Comparison of ENCODE assay signal across 22 mouse cellular contexts in the genomic region with DNA sequence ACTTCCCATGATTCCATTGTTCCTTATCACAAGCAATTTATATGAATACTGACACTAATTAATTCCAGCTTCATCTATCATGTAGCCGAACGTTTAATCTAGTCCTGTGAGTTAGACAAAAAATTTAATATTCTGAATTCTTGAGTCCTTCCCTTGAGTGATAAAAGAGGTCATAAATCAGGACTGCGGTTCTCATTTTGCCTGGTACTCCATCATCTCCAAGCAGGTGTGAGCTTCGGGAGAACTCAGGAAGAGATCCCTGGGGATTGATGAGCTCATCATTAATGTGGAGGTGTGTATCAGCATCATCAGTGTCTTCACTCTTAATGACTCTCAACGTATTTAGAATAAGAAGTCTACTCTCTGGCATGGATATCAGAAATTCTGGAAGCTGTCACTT.
DNase-seq lines count a peak whose midpoint lies in the region; ATAC-seq and TF ChIP-seq lines count a peak whose summit lies in the region.
"Had no signal": no experiment of that assay in that cellular context is flagged by ENCODE, and none has a peak within 500 bp of the region (broad histone marks: within the 10 kb centered on the region; RNA-seq: fewer than 3 reads in every experiment).

No protein-coding gene starts in this region.

- no peak overlapping the region for H3K27ac ChIP-seq in hindbrain, embryonic 15.5 days (replicated peaks)
- H3K27ac ChIP-seq in hindbrain, embryonic 11.5 days (ENCODE audit: low read depth, low read length) = no peak overlapping the region
- no peak overlapping the region for H3K27ac ChIP-seq in hindbrain, postnatal 0 days
- no peak overlapping the region for H3K27ac ChIP-seq in hindbrain, embryonic 14.5 days
- no peak overlapping the region for H3K27ac ChIP-seq in neural tube, embryonic 13.5 days (replicated peaks)
- no peak overlapping the region for H3K27ac ChIP-seq in neural tube, embryonic 15.5 days (replicated peaks)
- H3K27ac ChIP-seq: embryonic facial prominence, embryonic 13.5 days; embryonic facial prominence, embryonic 15.5 days; forebrain, embryonic 10.5 days; forebrain, embryonic 12.5 days had no signal

- H3K4me2 ChIP-seq in hindbrain, embryonic 15.5 days = no peak overlapping the region
- no peak overlapping the region for H3K4me2 ChIP-seq in hindbrain, embryonic 11.5 days (replicated peaks; ENCODE audit: low read depth, low read length)
- H3K4me2 ChIP-seq in hindbrain, postnatal 0 days (ENCODE audit: low read depth, low read length) = no peak overlapping the region
- H3K4me2 ChIP-seq in hindbrain, embryonic 14.5 days (replicated peaks) = no peak overlapping the region
- H3K4me2 ChIP-seq in neural tube, embryonic 13.5 days = no peak overlapping the region
- H3K4me2 ChIP-seq in neural tube, embryonic 15.5 days = no peak overlapping the region
- H3K4me2 ChIP-seq: embryonic facial prominence, embryonic 13.5 days; embryonic facial prominence, embryonic 15.5 days; forebrain, embryonic 12.5 days had no signal

- no peak overlapping the region for H3K4me3 ChIP-seq in hindbrain, embryonic 15.5 days
- H3K4me3 ChIP-seq in hindbrain, embryonic 11.5 days (ENCODE audit: low read depth, low read length) = no peak overlapping the region
- no peak overlapping the region for H3K4me3 ChIP-seq in hindbrain, postnatal 0 days (ENCODE audit: low read length)
- H3K4me3 ChIP-seq in hindbrain, embryonic 14.5 days (replicated peaks; ENCODE audit: low read length) = no peak overlapping the region
- H3K4me3 ChIP-seq in neural tube, embryonic 13.5 days = no peak overlapping the region
- no peak overlapping the region for H3K4me3 ChIP-seq in neural tube, embryonic 15.5 days (replicated peaks)
- H3K4me3 ChIP-seq: embryonic facial prominence, embryonic 13.5 days; embryonic facial prominence, embryonic 15.5 days; erythroblast, embryonic 14.5 days; forebrain, embryonic 10.5 days; forebrain, embryonic 12.5 days had no signal

- 67% methylated on average over 5 of the region's 5 CpGs for WGBS in hindbrain, embryonic 15.5 days
- 77% methylated on average over 5 of the region's 5 CpGs for WGBS in hindbrain, embryonic 11.5 days
- 78% methylated on average over 5 of the region's 5 CpGs for WGBS in hindbrain, postnatal 0 days
- 63% methylated on average over 5 of the region's 5 CpGs for WGBS in hindbrain, embryonic 14.5 days
- WGBS in neural tube, embryonic 13.5 days = 73% methylated on average over 5 of the region's 5 CpGs
- 67% methylated on average over 5 of the region's 5 CpGs for WGBS in neural tube, embryonic 15.5 days

- H3K27me3 ChIP-seq in hindbrain, embryonic 15.5 days = no peaks in the 10 kb centered on the region
- H3K27me3 ChIP-seq in hindbrain, embryonic 11.5 days (ENCODE audit: control insufficient read depth, insufficient read depth, low read length) = no peaks in the 10 kb centered on the region
- no peaks in the 10 kb centered on the region for H3K27me3 ChIP-seq in hindbrain, postnatal 0 days (ENCODE audit: insufficient read depth, low read length)
- H3K27me3 ChIP-seq in hindbrain, embryonic 14.5 days (ENCODE audit: control insufficient read depth, insufficient read depth, low read length) = no peaks in the 10 kb centered on the region
- H3K27me3 ChIP-seq in neural tube, embryonic 13.5 days = no peaks in the 10 kb centered on the region
- H3K27me3 ChIP-seq in neural tube, embryonic 15.5 days (replicated peaks) = no peaks in the 10 kb centered on the region
- H3K27me3 ChIP-seq: embryonic facial prominence, embryonic 13.5 days; embryonic facial prominence, embryonic 15.5 days; forebrain, embryonic 12.5 days had no signal

- DNase-seq in hindbrain, embryonic 11.5 days (ENCODE audit: low spot score) = no peak
- DNase-seq in hindbrain, postnatal 0 days (ENCODE audit: low spot score) = peak; percentile 5
- DNase-seq in hindbrain, embryonic 14.5 days (ENCODE audit: low spot score) = no peak
- DNase-seq: adrenal gland, adult 2 months; adrenal gland, postnatal 10 days; adrenal gland, postnatal 25 days; cerebellum, adult 11 months; cerebellum, adult 18-20 months; cerebellum, adult 8-10 months; cerebellum, adult 9-11 months; cerebellum, postnatal 14 days; cerebellum, postnatal 36 days; embryo, embryonic 11 days had no signal

- no peak for TF ChIP-seq CTCF in hindbrain, postnatal 0 days (IDR thresholded peaks at IDR 0.05; ENCODE audit: low read depth)

- no peak overlapping the region for H3K9ac ChIP-seq in hindbrain, embryonic 15.5 days
- H3K9ac ChIP-seq in hindbrain, embryonic 11.5 days (ENCODE audit: low read depth, low read length) = no peak overlapping the region
- no peak overlapping the region for H3K9ac ChIP-seq in hindbrain, postnatal 0 days (replicated peaks; ENCODE audit: low read length)
- no peak overlapping the region for H3K9ac ChIP-seq in hindbrain, embryonic 14.5 days
- no peak overlapping the region for H3K9ac ChIP-seq in neural tube, embryonic 13.5 days
- no peak overlapping the region for H3K9ac ChIP-seq in neural tube, embryonic 15.5 days (replicated peaks)
- H3K9ac ChIP-seq: embryonic facial prominence, embryonic 13.5 days; embryonic facial prominence, embryonic 15.5 days; forebrain, embryonic 12.5 days had no signal

- peak; percentile 56; the same call in 1 of the 2 replicates for ATAC-seq in hindbrain, embryonic 15.5 days (ENCODE audit: low FRiP score, low read depth)
- ATAC-seq in hindbrain, embryonic 11.5 days (ENCODE audit: low FRiP score) = no peak
- 0 out of 2 replicates have a peak, but pooled peaks have one; percentile 32 for ATAC-seq in hindbrain, postnatal 0 days
- ATAC-seq in hindbrain, embryonic 14.5 days (ENCODE audit: low FRiP score) = no peak; the same call in 1 of the 2 replicates
- ATAC-seq in neural tube, embryonic 13.5 days (ENCODE audit: low read depth) = 0 out of 2 replicates have a peak, but pooled peaks have one; percentile 59
- ATAC-seq in neural tube, embryonic 15.5 days (ENCODE audit: low FRiP score) = no peak
- ATAC-seq: forebrain, embryonic 14.5 days had no signal

- H3K36me3 ChIP-seq in hindbrain, embryonic 15.5 days = no peaks in the 10 kb centered on the region
- H3K36me3 ChIP-seq in hindbrain, embryonic 11.5 days (ENCODE audit: control insufficient read depth, insufficient read depth, low read length) = no peaks in the 10 kb centered on the region
- H3K36me3 ChIP-seq in hindbrain, postnatal 0 days (ENCODE audit: insufficient read depth, low read length) = no peaks in the 10 kb centered on the region
- no peaks in the 10 kb centered on the region for H3K36me3 ChIP-seq in hindbrain, embryonic 14.5 days (replicated peaks; ENCODE audit: control insufficient read depth, insufficient read depth)
- H3K36me3 ChIP-seq in neural tube, embryonic 13.5 days = no peaks in the 10 kb centered on the region
- no peaks in the 10 kb centered on the region for H3K36me3 ChIP-seq in neural tube, embryonic 15.5 days
- H3K36me3 ChIP-seq: embryonic facial prominence, embryonic 13.5 days; embryonic facial prominence, embryonic 15.5 days; forebrain, embryonic 10.5 days; forebrain, embryonic 12.5 days had no signal

- H3K4me1 ChIP-seq in hindbrain, embryonic 15.5 days (replicated peaks) = no peaks in the 10 kb centered on the region
- H3K4me1 ChIP-seq in hindbrain, embryonic 11.5 days (replicated peaks; ENCODE audit: control insufficient read depth, insufficient read depth, low read length) = no peaks in the 10 kb centered on the region
- no peaks in the 10 kb centered on the region for H3K4me1 ChIP-seq in hindbrain, postnatal 0 days (ENCODE audit: insufficient read depth, low read length)
- no peaks in the 10 kb centered on the region for H3K4me1 ChIP-seq in hindbrain, embryonic 14.5 days (replicated peaks; ENCODE audit: control insufficient read depth, insufficient read depth, low read length)
- no peaks in the 10 kb centered on the region for H3K4me1 ChIP-seq in neural tube, embryonic 13.5 days (replicated peaks)
- no peaks in the 10 kb centered on the region for H3K4me1 ChIP-seq in neural tube, embryonic 15.5 days
- H3K4me1 ChIP-seq: embryonic facial prominence, embryonic 13.5 days; embryonic facial prominence, embryonic 15.5 days; forebrain, embryonic 10.5 days; forebrain, embryonic 12.5 days had no signal

- H3K9me3 ChIP-seq in hindbrain, embryonic 15.5 days = no peaks in the 10 kb centered on the region
- no peaks in the 10 kb centered on the region for H3K9me3 ChIP-seq in hindbrain, embryonic 11.5 days (ENCODE audit: control insufficient read depth, low read length)
- H3K9me3 ChIP-seq in hindbrain, postnatal 0 days (ENCODE audit: low read length) = no peaks in the 10 kb centered on the region
- no peaks in the 10 kb centered on the region for H3K9me3 ChIP-seq in hindbrain, embryonic 14.5 days (ENCODE audit: control insufficient read depth, low read length)
- H3K9me3 ChIP-seq in neural tube, embryonic 13.5 days = no peaks in the 10 kb centered on the region
- no peaks in the 10 kb centered on the region for H3K9me3 ChIP-seq in neural tube, embryonic 15.5 days (replicated peaks)
- H3K9me3 ChIP-seq: embryonic facial prominence, embryonic 13.5 days; embryonic facial prominence, embryonic 15.5 days; forebrain, embryonic 10.5 days; forebrain, embryonic 12.5 days had no signal

Comparison
In these comparisons a context has a peak if more than half of its experiments do, and no peak if none do; other contexts are left out.
1. ATAC-seq: peak in hindbrain, embryonic 15.5 days (single experiment), hindbrain, postnatal 0 days (single experiment) and neural tube, embryonic 13.5 days (single experiment); none in hindbrain, embryonic 11.5 days (single experiment), hindbrain, embryonic 14.5 days (single experiment) and neural tube, embryonic 15.5 days (single experiment).